Mouse (Mus musculus) MN1 (cell line): ENCODE data around the gene Adipor1.
"Not testable (repeated sequence)": the region's sequence is repeated elsewhere in the genome, so short reads cannot be mapped to it uniquely, and the experiment has no call there.

Experiments
- DNase-seq: peaks from one replicate; pipeline ENCODE4 v3.0.0-alpha.2; 2016; ENCODE audit warnings: low spot score

The Adipor1 gene

DNA sequence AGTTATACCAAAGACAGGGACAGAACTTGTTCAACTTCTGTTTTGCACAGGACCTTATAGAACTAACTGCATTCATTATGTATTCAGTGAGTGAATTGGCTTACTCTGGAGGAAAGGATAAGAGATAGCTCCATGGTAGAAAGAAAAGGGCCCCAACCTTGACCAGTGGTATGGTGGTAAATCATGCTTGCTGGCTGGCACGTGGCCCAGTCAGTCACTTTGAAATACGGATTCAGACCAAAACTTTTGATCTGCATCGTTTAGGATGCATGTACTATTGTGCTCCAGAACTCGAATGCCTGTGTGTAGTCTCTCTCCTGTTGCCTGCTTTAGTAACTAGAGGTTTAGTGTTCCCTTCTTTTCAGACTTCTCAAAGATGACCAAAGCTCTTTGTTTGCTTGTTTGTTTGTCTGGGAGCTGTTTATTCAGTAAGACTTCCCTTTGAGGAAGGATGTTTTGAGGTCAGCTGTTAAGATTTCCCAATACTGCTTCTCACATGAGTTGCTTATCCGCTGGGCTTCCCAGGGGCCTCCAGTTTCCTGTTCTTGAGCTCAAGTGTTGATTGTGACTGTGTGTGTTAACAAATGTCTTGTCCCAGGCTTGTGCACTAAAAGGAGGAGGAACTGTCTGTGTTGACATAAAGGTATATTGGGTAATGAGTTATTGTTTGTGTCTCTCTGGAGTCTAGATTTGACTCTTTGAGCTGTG, 4.7 kb downstream of the Adipor1 start:
- no peak for DNase-seq

DNA sequence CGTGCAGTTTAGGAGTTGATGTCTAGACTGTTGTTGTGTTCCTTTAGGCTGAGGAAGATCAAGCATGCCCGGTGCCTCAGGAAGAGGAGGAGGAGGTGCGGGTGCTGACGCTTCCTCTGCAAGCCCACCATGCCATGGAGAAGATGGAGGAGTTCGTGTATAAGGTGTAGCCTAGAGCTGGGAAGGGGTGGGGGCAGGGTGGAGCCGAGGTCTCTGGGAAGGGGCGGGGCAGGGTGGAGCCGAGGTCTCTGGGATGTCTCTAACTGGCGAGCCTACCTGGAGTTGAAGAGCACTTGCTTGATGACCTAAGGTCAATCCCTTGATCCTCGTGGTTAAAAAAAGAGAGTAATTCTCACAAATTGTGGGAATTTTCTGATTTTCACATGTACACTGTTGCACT, 8.7 kb downstream of the Adipor1 start:
- no peak for DNase-seq

DNA sequence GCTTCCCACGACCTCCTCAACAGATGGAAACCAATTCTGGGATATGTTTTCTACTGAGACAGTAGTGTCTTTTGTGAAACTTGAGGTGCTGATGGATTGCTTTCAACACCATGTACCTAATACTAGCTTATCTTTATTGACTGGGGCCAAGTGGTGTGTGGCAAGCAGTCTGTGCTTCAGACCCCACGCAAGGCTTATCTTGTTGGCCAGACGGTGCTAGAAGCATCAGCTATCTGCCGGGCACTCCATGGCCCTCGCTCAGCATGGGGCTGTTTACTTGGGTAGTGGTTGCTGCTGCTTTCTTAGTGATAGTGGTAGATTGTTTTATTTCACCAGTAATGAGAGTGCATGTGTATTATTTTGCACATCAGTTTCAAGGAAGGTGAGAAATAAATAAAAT, 11.1 kb downstream of the Adipor1 start:
- DNase-seq: no peak

DNA sequence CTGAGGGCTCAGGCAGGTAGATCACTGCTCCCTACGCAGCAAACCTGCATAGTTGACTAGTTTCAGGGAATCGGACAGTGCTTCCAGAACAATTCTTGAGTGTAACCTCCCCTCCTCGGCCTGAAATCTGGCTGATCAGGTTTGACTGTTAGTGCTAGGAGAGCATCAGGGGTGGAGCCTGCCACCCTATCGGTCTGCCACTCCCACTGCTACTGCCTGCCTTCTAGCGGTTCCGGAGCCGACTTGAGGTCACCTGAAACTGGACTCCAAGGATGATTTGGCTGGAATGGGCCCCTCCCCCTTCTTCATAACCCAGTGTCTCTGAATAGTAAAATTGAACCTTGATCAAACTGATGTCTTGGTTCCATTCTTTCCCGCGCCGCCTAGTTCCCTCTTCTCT, 17.8 kb downstream of the Adipor1 start:
- DNase-seq: no peak

DNA sequence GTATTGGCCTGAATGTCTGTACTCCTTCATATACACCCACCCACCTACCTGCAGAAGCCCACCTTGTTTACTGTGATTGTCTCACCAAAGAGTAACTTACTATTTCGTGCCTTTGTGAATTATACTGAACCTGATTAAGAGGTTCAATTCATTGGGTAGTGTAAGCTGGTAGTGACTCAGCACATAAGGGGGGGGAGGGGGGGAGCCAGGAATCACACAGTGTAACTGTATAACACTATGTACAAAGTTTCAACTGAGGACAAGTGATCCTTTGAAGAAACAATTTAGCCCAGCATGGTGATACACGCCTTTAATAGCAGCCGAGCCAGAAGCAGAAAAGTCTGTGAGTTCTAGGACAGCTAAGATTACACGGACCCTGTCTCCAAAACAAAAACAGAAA, 18.3 kb downstream of the Adipor1 start:
- no peak for DNase-seq

DNA sequence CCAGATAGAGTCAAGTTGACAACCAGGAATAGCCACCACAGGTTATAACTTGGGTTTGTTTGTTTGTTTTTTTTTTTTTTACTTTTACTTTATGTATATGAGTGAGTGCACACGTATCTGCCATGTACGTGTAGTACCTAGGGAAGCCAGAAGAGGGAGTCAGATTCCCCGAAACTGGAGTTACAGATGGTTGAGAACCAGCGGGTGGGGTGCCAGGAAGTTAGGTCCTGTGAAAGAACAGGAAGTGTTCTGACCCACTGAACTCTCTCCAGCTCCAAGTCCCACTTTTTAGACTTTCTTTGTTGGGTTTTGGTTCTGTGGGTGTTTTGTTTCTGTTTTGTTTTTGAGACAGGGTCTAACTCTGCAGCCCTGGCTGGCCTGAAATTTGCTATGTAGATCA, 20.2 kb downstream of the Adipor1 start:
- no peak for DNase-seq

DNA sequence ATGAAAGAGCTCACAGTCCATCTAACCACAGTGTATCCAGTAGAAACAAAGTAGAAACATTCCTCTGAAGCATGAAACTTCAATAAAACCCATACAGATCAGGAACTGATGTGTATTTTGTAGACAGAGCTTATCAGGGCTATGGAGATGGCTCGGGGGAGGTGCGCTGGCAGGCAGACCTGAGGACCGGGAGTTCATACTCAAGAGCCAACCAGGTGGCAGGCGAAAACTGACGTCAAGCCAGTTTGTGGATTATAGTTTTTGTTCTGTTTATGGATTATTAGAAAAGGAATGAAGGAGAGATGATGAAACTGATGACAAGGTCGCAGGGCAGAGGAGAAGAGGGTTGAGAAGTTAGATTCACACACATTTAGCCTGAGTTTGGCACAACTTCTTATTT, 25.3 kb downstream of the Adipor1 start:
- no peak for DNase-seq

DNA sequence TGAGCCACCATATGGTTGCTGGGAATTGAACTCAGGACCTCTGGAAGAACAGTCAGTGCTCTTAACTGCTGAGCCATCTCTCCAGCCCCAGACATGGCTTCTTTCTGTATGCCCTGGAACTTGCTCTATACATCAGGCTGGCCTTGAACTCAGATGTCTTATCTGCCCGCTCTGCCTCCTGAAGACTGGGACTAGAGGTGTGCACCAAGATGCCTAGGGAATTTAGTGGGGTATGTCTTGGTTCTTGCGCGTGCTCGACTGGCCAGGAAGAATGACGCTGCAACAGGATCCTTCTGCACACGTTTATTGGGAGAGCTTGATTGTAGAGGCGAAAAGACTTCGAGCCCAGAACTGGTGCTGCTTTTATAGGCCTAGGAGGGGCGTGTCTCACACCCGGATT, 26.6 kb downstream of the Adipor1 start:
- DNase-seq: not testable (repeated sequence)

DNA sequence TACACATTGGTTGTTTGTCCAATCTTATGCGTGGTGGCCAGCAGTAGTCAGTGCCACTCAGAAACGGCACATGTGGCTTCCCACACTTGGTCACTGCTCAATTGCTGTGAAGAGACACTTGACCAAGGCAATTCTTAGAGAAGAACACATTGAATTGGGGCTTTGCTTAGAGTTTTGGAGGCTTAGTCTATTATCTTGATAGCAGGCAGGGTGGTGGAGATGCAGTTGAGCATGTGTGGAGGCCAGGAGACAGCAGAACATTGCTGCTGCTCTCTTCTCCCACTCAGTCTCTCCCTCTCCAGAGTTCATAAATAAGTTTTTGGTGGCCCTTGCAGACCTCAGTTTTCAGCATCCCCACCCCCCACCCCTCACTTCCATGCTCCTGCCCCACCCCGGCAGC, 27.2 kb downstream of the Adipor1 start:
- no peak for DNase-seq

DNA sequence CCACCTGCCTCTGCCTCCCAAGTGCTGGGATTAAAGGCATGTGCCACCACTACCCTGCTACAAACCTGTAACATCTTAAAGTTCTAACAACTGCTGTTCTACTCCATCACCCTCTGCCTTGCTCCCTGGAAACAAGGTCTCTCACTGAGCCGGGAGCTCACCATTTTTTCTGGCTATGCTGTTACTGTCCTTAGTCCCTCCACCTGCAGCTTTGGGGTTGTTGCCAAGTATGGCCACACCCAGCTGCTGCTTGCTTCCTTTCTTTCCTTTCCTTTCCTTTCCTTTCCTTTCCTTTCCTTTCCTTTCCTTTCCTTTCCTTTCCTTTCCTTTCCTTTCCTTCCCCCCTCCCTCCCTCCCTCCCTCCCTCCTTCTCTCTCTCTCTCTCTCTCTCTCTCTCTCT, 28.1 kb downstream of the Adipor1 start:
- not testable (repeated sequence) for DNase-seq

DNA sequence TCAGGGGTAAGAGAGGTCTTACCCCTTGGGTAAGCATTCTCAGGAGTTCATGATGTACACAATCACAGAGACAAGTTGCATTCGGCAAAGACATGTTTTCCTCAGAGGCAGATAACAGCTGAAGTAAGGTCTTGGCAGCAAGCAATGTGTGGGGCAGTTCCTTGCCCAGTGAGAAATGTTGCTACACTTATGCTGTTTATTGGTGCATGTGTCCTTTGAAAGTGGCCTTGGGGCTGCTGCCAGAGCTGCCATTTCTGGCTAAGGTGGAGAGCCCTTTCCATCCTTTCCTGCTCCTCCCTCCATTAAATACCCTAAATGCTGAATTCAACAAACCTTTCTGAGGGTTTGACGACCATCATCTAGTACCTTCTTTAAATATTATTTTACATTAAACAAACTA, 30.2 kb downstream of the Adipor1 start:
- no peak for DNase-seq

DNA sequence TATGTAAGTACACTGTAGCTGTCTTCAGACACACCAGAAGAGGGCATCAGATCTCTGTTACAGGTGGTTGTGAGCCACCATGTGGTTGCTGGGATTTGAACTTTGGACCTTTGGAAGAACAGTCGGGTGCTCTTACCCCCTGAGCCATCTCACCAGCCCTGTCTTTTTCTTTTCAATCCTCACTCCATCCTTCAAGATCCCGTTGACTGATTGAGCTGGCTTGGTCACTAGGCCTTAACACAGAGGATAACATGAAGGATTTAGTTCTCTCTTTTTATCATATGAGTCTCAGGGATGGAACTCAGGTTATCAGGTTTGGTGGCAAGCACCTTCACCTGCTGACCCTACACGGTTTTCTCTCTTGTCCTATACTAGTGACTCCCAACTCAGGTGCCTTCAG, 33.4 kb downstream of the Adipor1 start:
- not testable (repeated sequence) for DNase-seq

DNA sequence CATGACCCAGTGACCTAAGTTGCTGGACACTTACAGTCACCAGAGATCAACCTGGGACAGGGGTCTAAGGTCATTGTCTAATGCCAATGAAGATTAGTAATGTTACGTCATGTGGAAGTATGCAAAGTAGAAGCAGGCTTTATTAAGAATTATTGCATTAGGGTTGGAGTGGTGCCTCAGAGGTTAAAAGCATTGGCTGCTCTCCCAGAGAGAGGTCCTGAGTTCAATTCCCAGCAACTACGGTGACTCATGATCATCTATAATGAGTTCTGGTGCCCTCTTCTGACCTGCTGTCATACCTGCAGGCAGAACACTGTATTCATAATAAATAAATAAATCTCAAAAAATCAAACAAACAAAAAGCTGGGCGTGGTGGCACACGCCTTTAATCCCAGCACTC, 35.0 kb downstream of the Adipor1 start:
- DNase-seq: no peak

DNA sequence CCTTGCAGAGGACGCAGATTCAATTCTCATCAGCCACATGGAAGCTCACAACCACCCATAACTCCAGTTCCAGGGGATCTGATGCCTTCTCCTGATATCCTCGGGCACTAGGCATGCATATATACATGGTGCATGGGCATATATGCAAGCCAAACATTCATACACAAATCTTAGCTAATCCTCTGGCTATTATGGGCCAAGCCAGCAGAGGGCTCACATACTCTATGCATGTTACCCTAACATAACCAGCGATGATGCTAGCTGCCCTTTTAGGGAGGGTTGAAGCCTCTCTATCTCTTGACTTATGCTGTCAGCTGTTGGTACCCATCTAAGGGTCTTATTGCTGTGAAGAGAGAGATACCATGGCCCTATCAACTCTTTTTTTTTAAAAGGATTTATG, 35.8 kb downstream of the Adipor1 start:
- peak; percentile 57 for DNase-seq

DNA sequence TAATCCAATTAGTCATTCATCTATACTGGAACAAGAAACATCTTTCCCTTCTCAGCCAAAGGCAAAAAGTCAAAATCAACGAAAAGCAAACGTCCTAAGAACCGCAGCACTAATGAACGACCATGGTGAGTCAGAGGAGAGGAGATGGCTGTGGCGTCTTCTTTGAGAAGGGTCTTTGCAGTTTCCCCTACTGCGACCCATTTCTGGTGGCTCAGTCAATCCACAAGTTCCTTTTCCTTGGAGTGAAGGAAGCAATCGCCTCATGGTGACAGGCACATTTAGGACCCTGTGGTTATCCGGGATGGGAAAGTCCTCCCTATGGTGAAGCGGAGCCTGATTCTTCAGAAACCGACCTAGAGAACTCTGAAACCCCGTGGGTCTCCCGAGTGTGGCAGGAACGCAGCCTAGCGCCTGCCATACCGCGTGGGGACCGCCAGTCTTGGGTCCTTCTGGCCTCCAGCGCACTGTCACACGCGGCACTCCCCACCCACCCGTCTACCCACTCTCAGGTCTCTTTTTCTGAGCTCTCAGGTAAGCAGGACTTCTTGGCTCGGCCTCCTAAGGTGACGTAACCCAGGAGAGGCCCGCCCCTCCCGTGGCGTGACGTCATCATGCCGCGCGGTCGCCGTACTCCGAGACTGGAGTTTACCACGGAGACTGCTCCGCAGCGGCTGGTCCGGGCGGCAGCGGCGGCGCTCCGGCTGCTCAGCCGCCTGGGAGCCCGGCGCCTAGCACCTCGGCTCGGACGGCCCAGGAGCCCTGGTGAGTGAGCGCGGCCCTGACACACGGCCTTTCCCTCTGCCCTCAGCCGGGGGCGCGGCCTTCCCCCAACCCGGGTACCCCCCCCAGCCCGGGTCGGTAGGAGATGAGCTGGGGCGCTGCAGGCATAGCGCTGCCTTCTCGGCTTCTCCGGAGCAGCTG, 40.0 kb downstream of the Adipor1 start, which contains the start of gene Klhl12:
Klhl12 (plus strand) TSS at position 628 of the 921 bp plus-strand sequence.
- DNase-seq: peak; percentile 93

DNA sequence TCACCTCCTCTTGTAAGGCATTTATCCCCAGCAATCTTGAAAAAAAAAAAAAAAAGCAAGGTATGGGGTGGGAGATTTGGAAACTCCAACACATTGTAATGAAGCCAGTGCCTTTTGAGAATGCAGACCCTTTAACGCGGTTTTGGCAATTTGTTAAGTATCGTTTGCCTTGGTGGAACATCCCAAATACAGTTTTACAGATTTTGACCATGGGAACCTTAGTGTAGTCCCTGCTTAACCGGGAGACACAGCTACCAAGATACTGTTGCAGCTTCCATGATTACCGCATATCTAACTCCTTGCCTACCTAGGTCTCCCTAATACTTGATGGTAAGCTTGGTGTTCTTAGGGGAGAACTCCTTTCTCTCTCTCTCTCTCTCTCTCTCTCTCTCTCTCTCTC, 40.9 kb downstream of the Adipor1 start:
- DNase-seq: peak; percentile 12

DNA sequence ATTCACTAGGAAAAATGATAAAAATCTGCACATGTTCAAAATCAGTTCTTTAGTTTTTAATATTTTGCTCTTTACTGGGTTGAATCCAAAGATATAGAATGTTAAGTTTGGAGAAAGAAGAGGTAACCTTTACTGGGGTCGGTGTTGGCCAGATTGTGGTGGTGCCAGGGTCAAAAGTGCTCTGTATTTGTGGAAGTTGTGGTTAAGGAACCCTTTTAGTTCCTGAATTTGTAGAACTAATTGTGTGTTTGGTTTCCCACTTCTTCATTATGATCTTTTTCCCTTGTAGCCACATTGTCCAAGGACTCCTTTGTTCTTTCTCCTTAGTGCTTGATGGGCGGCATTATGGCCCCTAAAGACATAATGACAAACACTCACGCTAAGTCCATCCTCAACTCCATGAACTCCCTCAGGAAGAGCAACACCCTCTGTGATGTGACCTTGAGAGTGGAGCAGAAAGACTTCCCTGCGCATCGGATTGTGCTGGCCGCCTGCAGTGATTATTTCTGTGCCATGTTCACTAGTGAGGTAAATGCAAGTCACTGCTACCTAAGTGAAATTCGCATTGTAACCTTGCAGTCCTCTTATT, 43.1 kb downstream of the Adipor1 start:
- no peak for DNase-seq

DNA sequence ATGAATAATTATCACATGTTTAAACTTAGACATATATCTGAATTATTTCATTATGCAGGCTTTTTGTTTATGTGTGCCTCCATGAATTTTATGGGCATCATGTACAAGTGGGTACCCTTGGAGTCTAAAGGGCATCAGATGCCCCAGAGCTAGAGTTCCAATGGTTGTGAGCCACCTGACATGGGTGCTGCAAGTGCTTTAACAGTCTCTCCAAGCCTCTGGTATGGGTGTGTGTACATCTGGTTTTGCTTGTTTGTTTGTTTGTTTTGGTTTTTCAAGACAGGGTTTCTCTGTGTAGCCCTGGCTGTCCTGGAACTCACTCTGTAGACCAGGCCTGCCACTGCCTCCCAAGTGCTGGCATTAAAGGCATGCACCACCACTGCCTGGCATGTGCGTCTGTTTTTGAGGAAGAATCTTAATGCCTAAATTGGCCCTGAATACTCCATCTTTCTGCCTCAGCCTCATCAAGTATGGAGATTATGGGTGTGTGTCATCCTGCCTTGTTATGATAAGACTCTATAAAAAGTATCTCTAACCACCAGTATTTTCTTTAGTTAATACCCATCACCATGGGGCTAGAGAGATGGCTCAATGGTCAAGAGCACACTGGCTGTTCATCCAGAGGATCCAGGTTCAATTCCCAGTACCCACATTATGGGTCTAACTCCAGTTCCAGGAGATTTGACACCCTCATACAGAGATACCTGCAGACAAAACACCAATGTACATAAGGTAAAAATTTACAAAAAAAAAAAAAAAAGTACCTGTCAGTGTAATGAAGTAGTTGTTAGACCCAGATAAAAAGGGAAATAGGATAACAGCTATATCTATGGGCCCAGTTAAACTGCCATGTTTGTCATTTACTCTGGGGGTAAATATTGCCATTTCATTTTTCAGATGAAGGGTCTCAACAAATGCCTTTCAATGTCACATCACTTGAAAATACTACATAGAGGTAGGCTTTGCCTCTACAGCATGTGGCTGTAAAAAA, 45.4 kb downstream of the Adipor1 start:
- no peak for DNase-seq
